ENCODE assay signal across 8 mouse cellular contexts in the genomic region with DNA sequence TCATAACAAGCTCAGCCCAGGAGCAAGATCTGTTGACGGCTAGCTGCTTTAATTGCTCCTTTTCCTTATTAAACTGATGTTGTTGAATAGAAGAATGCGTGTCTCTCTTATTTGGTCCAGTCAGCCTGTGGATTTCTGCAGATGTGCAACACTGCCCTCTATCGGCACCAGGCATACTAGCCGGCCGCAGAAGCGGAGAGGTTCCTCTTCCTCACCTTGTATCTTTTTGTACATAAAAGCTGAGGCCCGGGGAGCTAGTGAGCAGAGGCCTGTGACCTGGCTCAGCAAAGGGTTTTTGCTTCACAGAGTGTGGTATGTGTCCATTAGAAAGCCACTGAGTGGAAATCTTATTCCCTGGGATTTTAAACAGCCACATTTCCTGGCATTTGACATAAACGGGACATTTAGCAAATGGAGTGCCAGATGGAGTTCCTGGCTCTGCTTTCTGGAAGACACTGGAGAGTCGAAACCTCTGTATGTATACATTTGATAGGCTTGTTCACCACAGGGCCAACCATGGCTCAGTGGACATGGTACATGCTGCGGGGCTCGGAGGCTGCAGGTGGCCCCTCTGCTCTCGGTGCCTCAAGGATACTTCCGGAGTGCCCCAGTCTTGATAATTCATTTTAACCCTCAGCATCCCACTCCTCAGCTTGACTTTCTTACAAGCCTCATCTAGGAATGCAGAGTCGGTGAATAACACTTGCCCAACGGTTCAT.
A peak's percentile ranks its signal among the peaks of the same experiment; 100 is the strongest.
DNase-seq lines count a peak whose midpoint lies in the region; ATAC-seq and TF ChIP-seq lines count a peak whose summit lies in the region.

No protein-coding gene starts in this region.

- no peaks in the 10 kb centered on the region for H3K27me3 ChIP-seq in heart, adult 2 months (ENCODE audit: control insufficient read depth, insufficient read depth, low read length)
- no peaks in the 10 kb centered on the region for H3K27me3 ChIP-seq in heart, embryonic 10.5 days (ENCODE audit: insufficient read depth, poor library complexity, severe bottlenecking)
- H3K27me3 ChIP-seq in forebrain, embryonic 10.5 days (ENCODE audit: poor library complexity, severe bottlenecking): no peaks in the 10 kb centered on the region
- no peaks in the 10 kb centered on the region for H3K27me3 ChIP-seq in midbrain, postnatal 0 days (ENCODE audit: insufficient read depth, low read length)
- H3K27me3 ChIP-seq in spleen, adult 2 months (ENCODE audit: control insufficient read depth, insufficient read depth, low read length): no peaks in the 10 kb centered on the region

- WGBS in heart, adult 2 months: 43% methylated on average over 15 of the region's 15 CpGs
- WGBS in heart, embryonic 10.5 days: 55% methylated on average over 15 of the region's 15 CpGs
- WGBS in forebrain, embryonic 10.5 days: 57% methylated on average over 15 of the region's 15 CpGs
- WGBS in midbrain, postnatal 0 days: 48% methylated on average over 15 of the region's 15 CpGs
- 50% methylated on average over 15 of the region's 15 CpGs for WGBS in spleen, adult 2 months

- TF ChIP-seq EP300 in heart, adult 2 months (IDR thresholded peaks at IDR 0.05; ENCODE audit: insufficient read depth, low read depth, low read length): 0 out of 2 replicates have a peak, but pooled peaks have one; percentile 50

- H3K4me1 ChIP-seq in heart, adult 2 months (ENCODE audit: control insufficient read depth, insufficient read depth, low read length): no peaks in the 10 kb centered on the region; the same call in 1 of the 2 replicates
- H3K4me1 ChIP-seq in heart, embryonic 10.5 days: 0 out of 2 replicates have a peak, but pooled peaks cover under 1% of the 10 kb centered on the region
- H3K4me1 ChIP-seq in forebrain, embryonic 10.5 days: no peaks in the 10 kb centered on the region
- H3K4me1 ChIP-seq in midbrain, postnatal 0 days (ENCODE audit: insufficient read depth, low read length): no peaks in the 10 kb centered on the region
- H3K4me1 ChIP-seq in spleen, adult 2 months (ENCODE audit: control insufficient read depth, insufficient read depth, insufficient read length): no peaks in the 10 kb centered on the region

- H3K27ac ChIP-seq in heart, adult 2 months: no peak overlapping the region
- H3K27ac ChIP-seq in heart, embryonic 10.5 days: no peak overlapping the region
- H3K27ac ChIP-seq in forebrain, embryonic 10.5 days: no peak overlapping the region
- no peak overlapping the region for H3K27ac ChIP-seq in left cerebral cortex, adult 2 months
- no peak overlapping the region for H3K27ac ChIP-seq in midbrain, postnatal 0 days (ENCODE audit: low read depth, low read length)
- H3K27ac ChIP-seq in spleen, adult 2 months (ENCODE audit: insufficient read depth, low read length): no peak overlapping the region

- no peaks in the 10 kb centered on the region for H3K9me3 ChIP-seq in heart, embryonic 10.5 days
- no peaks in the 10 kb centered on the region for H3K9me3 ChIP-seq in forebrain, embryonic 10.5 days
- no peaks in the 10 kb centered on the region for H3K9me3 ChIP-seq in midbrain, postnatal 0 days (ENCODE audit: low read length)

- no peak overlapping the region for H3K4me3 ChIP-seq in heart, adult 2 months
- H3K4me3 ChIP-seq in heart, embryonic 10.5 days: no peak overlapping the region
- no peak overlapping the region for H3K4me3 ChIP-seq in forebrain, embryonic 10.5 days
- H3K4me3 ChIP-seq in left cerebral cortex, adult 2 months: no peak overlapping the region
- no peak overlapping the region for H3K4me3 ChIP-seq in midbrain, postnatal 0 days (ENCODE audit: low read depth, low read length)
- H3K4me3 ChIP-seq in spleen, adult 2 months (ENCODE audit: extremely low read depth, insufficient read depth, insufficient read length): no peak overlapping the region

- intact Hi-C loops in heart, adult 2 months (cut with DNase I): loop anchor here (5.0 to 10.0 kb wide), 2 partner anchors 57 to 964 kb away; no protein-coding TSS in a partner anchor
- intact Hi-C loops in left cerebral cortex, adult 2 months (cut with DNase I): no loop called here

- no peaks in the 10 kb centered on the region for H3K36me3 ChIP-seq in heart, adult 2 months (ENCODE audit: control insufficient read depth, insufficient read depth, low read length)
- no peaks in the 10 kb centered on the region for H3K36me3 ChIP-seq in heart, embryonic 10.5 days
- H3K36me3 ChIP-seq in forebrain, embryonic 10.5 days (replicated peaks): no peaks in the 10 kb centered on the region
- no peaks in the 10 kb centered on the region for H3K36me3 ChIP-seq in midbrain, postnatal 0 days (ENCODE audit: insufficient read depth, low read length)
- no peaks in the 10 kb centered on the region for H3K36me3 ChIP-seq in spleen, adult 2 months (ENCODE audit: control insufficient read depth, insufficient read depth, low read length)

- no peak for ATAC-seq in midbrain, postnatal 0 days (ENCODE audit: low FRiP score)

- no peaks in the 10 kb centered on the region for H3K79me2 ChIP-seq in heart, adult 2 months (replicated peaks; ENCODE audit: control insufficient read depth, insufficient read depth, low read length)

- no peak overlapping the region for H3K4me2 ChIP-seq in midbrain, postnatal 0 days (ENCODE audit: low read depth, low read length, poor library complexity, severe bottlenecking)

- TF ChIP-seq POLR2A in heart, adult 2 months (IDR thresholded peaks at IDR 0.05; ENCODE audit: insufficient read depth, low read depth, low read length): no peak
- no peak for TF ChIP-seq POLR2A in spleen, adult 2 months (IDR thresholded peaks at IDR 0.05; ENCODE audit: low read depth, low read length)

- peak; percentile 73 to 76 for DNase-seq in heart, adult 2 months
- DNase-seq in heart, embryonic 10.5 days (ENCODE audit: low spot score): no peak
- DNase-seq in c-Kit-negative CD71-positive TER-119-positive erythroid progenitor cells, embryonic 14.5 days (ENCODE audit: low read depth, low spot score): peak; percentile 9
- peak; percentile 66 for DNase-seq in forebrain, embryonic 10.5 days (ENCODE audit: extremely low spot score, low spot score)
- peak; percentile 81 for DNase-seq in heart, postnatal 4 days
- DNase-seq in left cerebral cortex, adult 2 months (ENCODE audit: extremely low spot score in 1 of 2, low spot score in 2 of 2): peak; percentile 59 to 71
- DNase-seq in midbrain, postnatal 0 days (ENCODE audit: low spot score): peak; percentile 82
- DNase-seq in spleen, adult 2 months (ENCODE audit: low read depth in 1 of 2, low spot score in 2 of 2): peak; percentile 21 to 64

- no peak overlapping the region for H3K9ac ChIP-seq in heart, adult 2 months (ENCODE audit: low read depth, low read length)
- H3K9ac ChIP-seq in midbrain, postnatal 0 days (replicated peaks; ENCODE audit: low read length, poor library complexity, severe bottlenecking): no peak overlapping the region

- TF ChIP-seq CTCF in heart, adult 2 months (IDR thresholded peaks at IDR 0.05): peak; percentile 100; the same call in 1 of the 2 replicates
- TF ChIP-seq CTCF in left cerebral cortex, adult 2 months (IDR thresholded peaks at IDR 0.05): peak; percentile 97
- peak; percentile 95 for TF ChIP-seq CTCF in midbrain, postnatal 0 days (IDR thresholded peaks at IDR 0.05)
- peak; percentile 74; the same call in 1 of the 2 replicates for TF ChIP-seq CTCF in spleen, adult 2 months (IDR thresholded peaks at IDR 0.05; ENCODE audit: extremely low read depth, insufficient read depth, insufficient read length, insufficient replicate concordance)
